Mouse (Mus musculus) urinary bladder, postnatal 10 days (tissue): ENCODE measurements around the gene Vdac2.

Source experiments
- DNase-seq: peaks from one replicate; pipeline ENCODE4 v3.0.0; 2022; ENCODE audit warnings: low spot score

The Vdac2 gene

DNA sequence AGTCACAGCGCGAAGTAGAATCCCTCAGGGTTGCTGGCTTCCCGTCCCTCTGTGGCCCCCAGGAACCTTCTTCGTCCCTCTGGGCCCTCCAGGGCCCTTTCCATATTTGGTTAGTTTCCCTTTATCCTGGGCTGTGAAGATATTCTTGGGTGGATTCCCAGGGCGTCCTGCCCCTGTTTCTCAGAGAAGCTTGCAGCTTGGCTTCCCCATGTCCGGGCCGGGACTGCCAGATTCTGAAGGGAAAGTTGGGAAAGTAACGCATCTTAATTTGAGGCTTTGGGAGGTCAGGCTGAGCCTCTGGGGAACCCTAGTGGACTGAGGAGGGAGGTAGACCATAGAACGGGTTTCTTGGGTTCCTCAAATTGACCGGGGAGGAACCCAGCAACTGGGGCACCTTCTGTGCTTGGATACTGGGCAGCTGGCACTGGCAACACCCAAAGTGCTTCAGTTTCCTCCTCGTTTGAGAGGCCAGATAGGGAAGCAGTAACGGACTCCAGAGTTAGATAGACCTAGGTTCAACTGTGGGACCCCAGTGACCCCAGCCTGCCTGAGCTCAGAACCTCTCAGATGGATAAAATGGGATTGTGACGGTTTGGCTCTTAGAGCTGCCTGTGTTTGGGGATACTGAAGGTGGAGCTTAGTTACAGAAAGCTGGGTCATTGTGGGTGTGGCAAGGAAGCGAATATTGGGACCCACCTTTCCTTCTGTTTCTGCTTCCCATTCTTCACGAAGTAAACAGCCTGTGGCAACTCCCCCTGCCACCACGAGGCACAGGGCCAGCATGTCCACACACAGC is 27.2 kb downstream of the Vdac2 start:
- DNase-seq, result no peak

- DNase-seq, result no peak
These were observed 28.5 kb downstream of the Vdac2 start for GRCm38 (mm10) chr14:21853456-21854109.

- no peak for DNase-seq
These were observed 29.2 kb downstream of the Vdac2 start for GRCm38 (mm10) chr14:21854271-21854670.

DNA sequence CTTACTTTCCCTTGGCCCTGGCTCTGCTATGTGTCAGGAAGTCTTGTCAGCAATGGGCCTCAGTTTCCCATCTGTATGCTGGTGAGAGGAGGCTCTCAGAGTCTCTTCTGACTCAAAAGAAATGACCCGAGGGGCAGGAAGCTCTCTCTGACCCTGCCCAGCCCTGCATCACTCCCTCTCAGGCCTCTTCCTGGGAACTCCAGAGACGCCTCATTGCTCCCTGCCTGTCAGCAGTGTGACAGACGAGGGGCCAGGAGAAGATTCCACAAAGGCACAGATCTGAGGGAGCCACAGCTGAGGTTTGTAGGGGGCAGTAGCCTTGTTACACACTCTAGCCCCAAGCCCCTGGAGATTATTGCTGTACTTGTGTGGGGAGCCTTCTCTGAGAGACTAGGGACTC is 30.9 kb downstream of the Vdac2 start:
- DNase-seq, result no peak

- no peak for DNase-seq
These were observed 31.8 kb downstream of the Vdac2 start for GRCm38 (mm10) chr14:21856886-21857285.

- DNase-seq, result no peak
These were observed 41.3 kb downstream of the Vdac2 start for GRCm38 (mm10) chr14:21866291-21866690.

DNA sequence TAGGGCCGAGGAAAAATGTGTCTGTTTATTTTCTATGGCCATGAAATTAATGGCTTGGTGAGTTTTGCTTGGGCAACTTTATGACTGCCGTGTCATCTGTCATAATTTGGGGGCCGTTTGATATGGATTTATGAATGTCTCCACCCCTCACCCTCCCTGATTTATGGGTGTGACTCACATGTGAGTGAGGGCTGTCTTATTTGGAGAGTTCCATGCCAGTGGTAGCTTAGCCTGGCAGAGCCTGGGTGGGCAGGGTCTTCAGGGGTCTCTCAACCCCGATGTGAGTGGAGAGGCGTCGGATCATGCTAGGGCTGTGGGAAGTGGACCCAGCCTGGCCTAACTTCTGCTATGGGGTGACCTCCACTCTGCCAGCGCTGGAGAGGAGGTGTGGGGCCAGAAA is 41.8 kb downstream of the Vdac2 start:
- no peak for DNase-seq

DNA sequence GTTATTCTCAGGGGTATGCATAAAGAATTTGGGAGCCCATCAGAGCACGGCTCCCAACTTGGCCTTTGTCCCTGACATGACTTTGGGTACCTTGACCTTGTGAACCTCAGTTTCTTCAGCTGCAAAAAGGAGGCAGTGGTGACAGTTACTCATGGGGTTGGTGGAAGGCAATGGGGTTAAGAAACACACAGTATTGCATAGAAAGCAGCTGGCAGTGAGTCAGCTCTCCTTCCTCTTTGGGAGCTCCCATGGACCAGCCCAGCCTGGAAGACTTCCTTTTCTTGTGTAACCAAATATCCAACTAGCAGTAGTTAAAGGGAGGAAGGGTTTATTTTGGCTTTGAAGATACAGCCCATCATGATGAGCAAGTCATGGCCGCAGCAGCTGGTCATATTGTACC is 65.4 kb downstream of the Vdac2 start:
- DNase-seq, result no peak

DNA sequence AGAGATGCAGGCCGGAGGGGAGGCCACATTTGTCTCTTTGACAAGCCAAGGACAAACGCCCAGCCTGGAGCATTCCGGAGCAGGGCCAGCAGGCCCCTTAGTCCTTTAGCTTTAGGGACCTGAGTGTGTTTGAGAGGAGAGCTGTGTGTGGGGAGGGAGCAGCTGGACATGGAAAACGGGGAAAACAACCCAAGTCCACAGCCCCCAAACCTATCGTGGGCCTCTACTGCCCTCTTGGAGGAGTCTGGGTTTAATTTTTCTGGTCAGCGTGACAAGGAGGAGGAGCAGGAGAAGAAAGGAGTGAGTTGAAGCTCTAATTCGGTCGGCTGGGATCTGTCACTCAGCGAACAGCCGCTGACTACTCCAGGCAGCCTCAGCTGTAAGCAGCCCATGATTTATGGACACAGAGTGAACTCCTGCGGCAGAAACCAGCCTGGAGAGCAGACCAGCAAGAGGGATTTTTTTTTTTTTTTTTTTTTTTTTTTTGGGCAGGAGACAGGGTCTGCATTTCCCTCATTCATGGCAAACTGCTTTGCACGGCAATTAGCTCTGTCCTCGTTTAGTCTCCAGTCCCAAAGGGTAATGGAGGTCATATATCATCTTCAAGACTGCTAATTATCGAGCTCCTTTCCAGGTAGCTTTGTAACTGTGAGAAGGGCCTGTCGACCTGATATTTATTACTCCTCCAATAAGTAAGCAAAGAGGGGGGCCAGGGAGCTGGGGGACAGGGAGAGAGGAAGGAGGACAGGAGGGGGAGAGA is 66.7 kb downstream of the Vdac2 start:
- DNase-seq, result no peak

DNA sequence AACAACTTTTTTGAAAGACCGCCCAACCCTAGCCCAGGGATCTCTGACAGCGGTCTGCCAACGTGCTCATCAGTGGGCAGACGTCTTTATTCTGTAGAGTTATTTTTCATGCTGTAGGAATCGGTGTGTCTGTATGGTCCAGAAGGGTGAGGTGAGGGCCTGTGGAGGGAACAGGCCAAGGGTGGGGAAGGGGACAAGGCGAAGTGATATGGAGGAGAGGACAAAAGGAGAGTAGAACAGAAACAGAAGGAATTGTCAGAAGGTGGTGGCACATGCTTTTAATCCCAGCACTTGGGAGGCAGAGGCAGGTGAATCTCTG is 67.3 kb downstream of the Vdac2 start:
- no peak for DNase-seq
